Mouse (Mus musculus) liver, postnatal 0 days (tissue): ENCODE measurements around the gene Rgs17.

ENCODE experiments used
- CTCF ChIP-seq: sonication (generic); IDR thresholded peaks from 2 replicates; pipeline ENCODE4 v1.5.1; 2016; ENCODE audit warnings: antibody characterized with exemption, low read depth
- EP300 ChIP-seq: IDR thresholded peaks from 2 replicates; pipeline ENCODE4 v1.6.1; 2016; ENCODE audit warnings: antibody characterized with exemption, low read depth, mild to moderate bottlenecking

DNA sequence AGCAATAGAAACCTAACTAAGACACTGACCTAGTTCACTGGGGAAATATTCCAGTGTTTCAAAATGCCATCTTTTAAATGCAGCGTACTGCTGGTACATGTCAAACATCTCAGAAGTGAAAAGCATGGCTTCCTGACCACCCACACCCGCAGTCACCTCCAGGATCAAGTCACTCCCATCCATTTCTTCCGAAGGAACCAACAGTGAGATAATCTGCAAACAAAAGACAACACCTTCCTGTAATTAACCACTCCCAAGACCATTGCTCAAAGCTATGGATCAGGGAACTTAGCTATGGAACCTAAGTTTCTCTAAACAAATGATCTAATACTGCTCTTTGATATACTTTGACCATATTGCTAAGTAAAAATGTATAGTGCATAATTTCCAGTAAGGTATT is 103.4 kb downstream of the Rgs17 start:
- TF ChIP-seq CTCF: no peak
- no peak for TF ChIP-seq EP300
